Mouse (Mus musculus) CH12.LX (cell line): ENCODE data around the gene Prdx1. TPM values are rescaled to one million over a fixed set of nuclear protein-coding genes. Genes with fewer than 3 reads are reported as not detected.

Source experiments
- DNase-seq: peaks from one replicate; pipeline ENCODE4 v3.0.0-alpha.2; 2013; ENCODE audit errors: extremely low read depth
- H3K27ac ChIP-seq: 2 replicates; pipeline ENCODE4 v1.5.1; 2012; ENCODE audit warnings: low read depth, mild to moderate bottlenecking, control low read depth, moderate library complexity; ENCODE audit not compliant: insufficient read depth
- H3K27me3 ChIP-seq: replicated peaks from 2 replicates; pipeline ENCODE3; 2012; ENCODE audit warnings: inconsistent platforms
- H3K36me3 ChIP-seq, 2 experiments: replicated peaks in 1 of 2; 2 replicates each; pipeline versions ENCODE3 to v1.6.1; 2012; ENCODE audit warnings: inconsistent platforms in 1 of 2, low read length in 1 of 2, mild to moderate bottlenecking in 1 of 2, mixed read lengths in 1 of 2, moderate library complexity in 1 of 2; ENCODE audit not compliant: control insufficient read depth in 1 of 2, insufficient read depth in 1 of 2
- H3K4me1 ChIP-seq, 2 experiments: 2 replicates each; pipeline ENCODE4 v1.6.1; 2012; ENCODE audit warnings: inconsistent platforms in 1 of 2, moderate library complexity in 1 of 2; ENCODE audit not compliant: insufficient read depth in 2 of 2, control insufficient read depth in 1 of 2
- H3K4me2 ChIP-seq: 2 replicates; pipeline ENCODE4 v1.6.1; 2012; ENCODE audit warnings: low read depth, mild to moderate bottlenecking, control low read depth; ENCODE audit not compliant: poor library complexity, insufficient read depth, severe bottlenecking
- H3K4me3 ChIP-seq, 3 experiments: fragments of 150-350 bp in 1 of 3; sonication (generic) in 1 of 3; replicated peaks in 1 of 3; 2 replicates each; pipeline versions ENCODE3 to v1.5.1; 2011 to 2012; ENCODE audit warnings: low read depth in 2 of 3, low read length in 2 of 3, mild to moderate bottlenecking in 2 of 3, moderate library complexity in 2 of 3, control low read depth in 1 of 3, improper control_type of control experiment in 1 of 3, inconsistent platforms in 1 of 3, mixed read lengths in 1 of 3; ENCODE audit not compliant: poor library complexity in 1 of 3
- H3K79me2 ChIP-seq: replicated peaks from 2 replicates; pipeline ENCODE4 v1.6.1; 2012; ENCODE audit warnings: mild to moderate bottlenecking, moderate library complexity; ENCODE audit not compliant: control insufficient read depth, poor library complexity, insufficient read depth, severe bottlenecking; ENCODE audit errors: extremely low read depth
- H3K9ac ChIP-seq: 2 replicates; pipeline ENCODE4 v1.6.1; 2012; ENCODE audit warnings: low read depth, mild to moderate bottlenecking, control low read depth, moderate library complexity; ENCODE audit not compliant: insufficient read depth
- H3K9me3 ChIP-seq: replicated peaks from 2 replicates; pipeline ENCODE3; 2012; ENCODE audit warnings: low read length, inconsistent platforms, mixed read lengths
- BHLHE40 ChIP-seq: IDR thresholded peaks from 2 replicates; pipeline ENCODE4 v1.6.1; 2011; ENCODE audit warnings: mild to moderate bottlenecking, low read depth, low read length, improper control_type of control experiment
- CHD2 ChIP-seq: IDR thresholded peaks from 2 replicates; pipeline ENCODE4 v1.6.1; 2011; ENCODE audit warnings: low read length, improper control_type of control experiment
- CTCF ChIP-seq, 2 experiments: IDR thresholded peaks in 1 of 2; conservative IDR thresholded peaks in 1 of 2; 2 replicates each; pipeline ENCODE4 v1.5.1; 2011 to 2012; ENCODE audit warnings: low read depth in 2 of 2, low read length in 2 of 2, improper control_type of control experiment in 1 of 2, inconsistent platforms in 1 of 2, mild to moderate bottlenecking in 1 of 2, moderate library complexity in 1 of 2
- ELF1 ChIP-seq: IDR thresholded peaks from 2 replicates; pipeline ENCODE4 v1.6.1; 2014; ENCODE audit warnings: low read depth, mild to moderate bottlenecking, inconsistent platforms, low read length, improper control_type of control experiment
- EP300 ChIP-seq: IDR thresholded peaks from 2 replicates; pipeline ENCODE4 v1.6.1; 2011; ENCODE audit warnings: low read length, improper control_type of control experiment
- ETS1 ChIP-seq: conservative IDR thresholded peaks from 2 replicates; pipeline ENCODE4 v1.6.1; 2012; ENCODE audit warnings: low read depth, mild to moderate bottlenecking, inconsistent platforms, low read length, improper control_type of control experiment, moderate library complexity
- GABPA ChIP-seq: IDR thresholded peaks from 2 replicates; pipeline ENCODE4 v1.6.1; 2012; ENCODE audit warnings: low read depth, low read length, improper control_type of control experiment, inconsistent platforms; ENCODE audit not compliant: insufficient replicate concordance
- HCFC1 ChIP-seq: IDR thresholded peaks from 2 replicates; pipeline ENCODE4 v1.6.1; 2012; ENCODE audit warnings: low read depth, mild to moderate bottlenecking, inconsistent platforms, low read length, improper control_type of control experiment
- IRF4 ChIP-seq: IDR thresholded peaks from 2 replicates; pipeline ENCODE4 v1.6.1; 2014; ENCODE audit warnings: low read depth, mild to moderate bottlenecking, inconsistent platforms, low read length, improper control_type of control experiment
- JUND ChIP-seq: conservative IDR thresholded peaks from 2 replicates; pipeline ENCODE4 v1.6.1; 2011; ENCODE audit warnings: low read depth, low read length, improper control_type of control experiment
- KAT2A ChIP-seq: IDR thresholded peaks from 2 replicates; pipeline ENCODE4 v1.6.1; 2012; ENCODE audit warnings: low read length, improper control_type of control experiment, inconsistent platforms; ENCODE audit not compliant: insufficient replicate concordance
- MAFK ChIP-seq: IDR thresholded peaks from 2 replicates; pipeline ENCODE4 v1.6.1; 2011; ENCODE audit warnings: low read length, improper control_type of control experiment; ENCODE audit not compliant: insufficient replicate concordance
- MAX ChIP-seq: IDR thresholded peaks from 2 replicates; pipeline ENCODE4 v1.6.1; 2011; ENCODE audit warnings: low read length, improper control_type of control experiment
- MAZ ChIP-seq: IDR thresholded peaks from 2 replicates; pipeline ENCODE4 v1.6.1; 2012; ENCODE audit warnings: low read depth, mild to moderate bottlenecking, inconsistent platforms, low read length, improper control_type of control experiment, moderate library complexity
- MEF2A ChIP-seq: IDR thresholded peaks from 2 replicates; pipeline ENCODE4 v1.6.1; 2014; ENCODE audit warnings: low read depth, mild to moderate bottlenecking, inconsistent platforms, low read length, improper control_type of control experiment, borderline replicate concordance
- MXI1 ChIP-seq: IDR thresholded peaks from 2 replicates; pipeline ENCODE4 v1.6.1; 2011; ENCODE audit warnings: mild to moderate bottlenecking, low read depth, low read length, improper control_type of control experiment
- MYC ChIP-seq: IDR thresholded peaks from 2 replicates; pipeline ENCODE4 v1.6.1; 2011; ENCODE audit warnings: low read depth, mild to moderate bottlenecking, improper control_type of control experiment, low read length
- NELFE ChIP-seq: IDR thresholded peaks from 2 replicates; pipeline ENCODE4 v1.6.1; 2011; ENCODE audit warnings: low read depth, low read length, improper control_type of control experiment
- NRF1 ChIP-seq: IDR thresholded peaks from 2 replicates; pipeline ENCODE4 v1.6.1; 2014; ENCODE audit warnings: low read depth, mild to moderate bottlenecking, inconsistent platforms, low read length, improper control_type of control experiment, moderate library complexity
- PAX5 ChIP-seq: IDR thresholded peaks from 2 replicates; pipeline ENCODE4 v1.6.1; 2012; ENCODE audit warnings: low read length, inconsistent platforms, mixed read lengths
- POLR2A ChIP-seq: IDR thresholded peaks from 2 replicates; pipeline ENCODE4 v1.6.1; 2011; ENCODE audit warnings: low read depth, mild to moderate bottlenecking, improper control_type of control experiment, low read length
- POLR2AphosphoS2 ChIP-seq: IDR thresholded peaks from 2 replicates; pipeline ENCODE4 v1.6.1; 2011; ENCODE audit warnings: low read depth, low read length, improper control_type of control experiment
- RAD21 ChIP-seq: IDR thresholded peaks from 2 replicates; pipeline ENCODE4 v1.6.1; 2011; ENCODE audit warnings: low read depth, mild to moderate bottlenecking, low read length, improper control_type of control experiment, moderate library complexity
- RCOR1 ChIP-seq: conservative IDR thresholded peaks from 2 replicates; pipeline ENCODE4 v1.6.1; 2012; ENCODE audit warnings: low read depth, mild to moderate bottlenecking, inconsistent platforms, low read length, improper control_type of control experiment
- SIN3A ChIP-seq: IDR thresholded peaks from 2 replicates; pipeline ENCODE4 v1.6.1; 2012; ENCODE audit warnings: low read length, improper control_type of control experiment, inconsistent platforms
- SMC3 ChIP-seq: IDR thresholded peaks from 2 replicates; pipeline ENCODE4 v1.6.1; 2011; ENCODE audit warnings: low read depth, low read length, improper control_type of control experiment
- TBP ChIP-seq: conservative IDR thresholded peaks from 2 replicates; pipeline ENCODE4 v1.6.1; 2011; ENCODE audit warnings: low read depth, low read length, improper control_type of control experiment
- TCF12 ChIP-seq: IDR thresholded peaks from 2 replicates; pipeline ENCODE4 v1.6.1; 2014; ENCODE audit warnings: low read depth, mild to moderate bottlenecking, inconsistent platforms, low read length, improper control_type of control experiment
- UBTF ChIP-seq: IDR thresholded peaks from 2 replicates; pipeline ENCODE4 v1.6.1; 2012; ENCODE audit warnings: low read depth, mild to moderate bottlenecking, inconsistent platforms, low read length, improper control_type of control experiment, moderate library complexity
- USF1 ChIP-seq: IDR thresholded peaks from 2 replicates; pipeline ENCODE4 v1.6.1; 2014; ENCODE audit warnings: low read depth, mild to moderate bottlenecking, inconsistent platforms, low read length, improper control_type of control experiment
- USF2 ChIP-seq: conservative IDR thresholded peaks from 2 replicates; pipeline ENCODE4 v1.6.1; 2011; ENCODE audit warnings: low read depth, low read length, improper control_type of control experiment
- ZC3H11A ChIP-seq: IDR thresholded peaks from 2 replicates; pipeline ENCODE4 v1.6.1; 2012; ENCODE audit warnings: low read depth, mild to moderate bottlenecking, inconsistent platforms, low read length, improper control_type of control experiment
- ZMIZ1 ChIP-seq: IDR thresholded peaks from 2 replicates; pipeline ENCODE4 v1.6.1; 2012; ENCODE audit warnings: low read depth, mild to moderate bottlenecking, inconsistent platforms, low read length, improper control_type of control experiment
- ZNF384 ChIP-seq: IDR thresholded peaks from 2 replicates; pipeline ENCODE4 v1.6.1; 2012; ENCODE audit warnings: low read depth, low read length, improper control_type of control experiment, inconsistent platforms
- dilution Hi-C: fragments of 300-500 bp; cut with MboI; formaldehyde crosslinking; loops from 2 replicates; pipeline ENCODE4 v1.14.3; 2020; ENCODE audit warnings: low sequenced_read_pairs; ENCODE audit not compliant: extremely low pct_unique_long_range_greater_than_20kb, extremely low pct_ligation_motif_present
- in situ Hi-C: fragments of 300-500 bp; cut with MboI; formaldehyde crosslinking; loops from 3 replicates; pipeline ENCODE4 v1.14.3; 2019; ENCODE audit warnings: low sequenced_read_pairs, low pct_ligation_motif_present, low pct_unique_long_range_greater_than_20kb, mixed read lengths
- polyA plus RNA-seq: library from polyadenylated mRNA; unstranded; fragments of >175 nt; gene quantifications from 2 replicates; pipeline ENCODE4 v1.2.1, GENCODE M21; 2012; ENCODE audit warnings: low read depth; ENCODE audit not compliant: insufficient read length
- total RNA-seq, 2 experiments: library from RNA; depleted of rRNA; stranded (reverse); fragments of 300-350 nt in 1 of 2; fragments of >200 nt in 1 of 2; gene quantifications; 2 replicates each; pipeline ENCODE4 v1.2.3; 2012 to 2014

Prdx1 gene
- total RNA-seq (2012; rRNA removed) (269 and 378 TPM in 2 replicates), total RNA-seq (2014; rRNA removed) (1,274 and 1,469 TPM in 2 replicates), polyA plus RNA-seq (934 and 1,078 TPM in 2 replicates)

GRCm38 (mm10) chr4:116685402-116686061 is at the start of gene Prdx1:
Gene Prdx1 (plus strand): TSS chr4:116685544.
- Histone ChIP-seq H3K9ac (peak within 1 kb of the TSS; percentile 77), H3K4me2 (peak within 1 kb of the TSS; percentile 95), H3K36me3 (peaks cover 20 to 33% of the 10 kb centered on the region in 2 experiments), H3K27me3 (no peaks in the 10 kb centered on the region), H3K4me3 (peak within 1 kb of the TSS; percentile 75 to 85 (median 75)), H3K79me2 (peaks cover 50% of the 10 kb centered on the region), H3K9me3 (no peaks in the 10 kb centered on the region), H3K4me1 (peaks cover 7 to 47% of the 10 kb centered on the region in 2 experiments; a peak in 3 of 4 replicates), H3K27ac (peak within 1 kb of the TSS; percentile 89)
- dilution Hi-C loops (no loop called here), in situ Hi-C loops (no loop called here)
- TF ChIP-seq MEF2A (peak; percentile 23; the same call in 1 of the 2 replicates), GABPA (peak; percentile 39; the same call in 1 of the 2 replicates), ZNF384 (no peak), ELF1 (peak; percentile 80), IRF4 (peak; percentile 75; the same call in 1 of the 2 replicates), KAT2A (0 out of 2 replicates have a peak, but pooled peaks have one; percentile 65), NELFE (peak; percentile 100), TCF12 (peak; percentile 92), NRF1 (0 out of 2 replicates have a peak, but pooled peaks have one; percentile 6), MYC (peak; percentile 60; the same call in 1 of the 2 replicates), CHD2 (peak; percentile 99), ZC3H11A (no peak), RAD21 (peak; percentile 25), MAX (peak; percentile 94), ZMIZ1 (peak; percentile 99), UBTF (no peak), MAFK (peak; percentile 96), TBP (peak; percentile 97), POLR2AphosphoS2 (peak; percentile 99), POLR2A (peak; percentile 100), MXI1 (peak; percentile 98), ETS1 (peak; percentile 52), PAX5 (no peak), RCOR1 (peak; percentile 46; the same call in 1 of the 2 replicates), USF1 (peak; percentile 28), HCFC1 (peak; percentile 73), CTCF (conservative IDR thresholded peaks at IDR 0.05 in 1 of 2, IDR thresholded peaks at IDR 0.05 in 1 of 2; ENCODE audit: low read depth in 2 of 2, low read length in 2 of 2) (peak in 1 of 2 experiments; percentile 73; a peak in 2 of 4 replicates), JUND (no peak), USF2 (no peak; the same call in 1 of the 2 replicates), SIN3A (peak; percentile 95), EP300 (no peak), MAZ (peak; percentile 86), BHLHE40 (peak; percentile 76), SMC3 (peak; percentile 22; the same call in 1 of the 2 replicates)
- peak; percentile 92 for DNase-seq
